Mouse (Mus musculus) bone marrow macrophage, adult 2 months (primary cell): ENCODE data around the gene Sox5.

ENCODE experiments used
- CTCF ChIP-seq: IDR thresholded peaks from 2 replicates; pipeline ENCODE4 v1.5.1; 2012; ENCODE audit warnings: low read depth, mild to moderate bottlenecking, low read length, moderate library complexity
- POLR2A ChIP-seq: IDR thresholded peaks from 2 replicates; pipeline ENCODE4 v1.6.1; 2012; ENCODE audit warnings: mild to moderate bottlenecking, low read depth, low read length, borderline replicate concordance

DNA sequence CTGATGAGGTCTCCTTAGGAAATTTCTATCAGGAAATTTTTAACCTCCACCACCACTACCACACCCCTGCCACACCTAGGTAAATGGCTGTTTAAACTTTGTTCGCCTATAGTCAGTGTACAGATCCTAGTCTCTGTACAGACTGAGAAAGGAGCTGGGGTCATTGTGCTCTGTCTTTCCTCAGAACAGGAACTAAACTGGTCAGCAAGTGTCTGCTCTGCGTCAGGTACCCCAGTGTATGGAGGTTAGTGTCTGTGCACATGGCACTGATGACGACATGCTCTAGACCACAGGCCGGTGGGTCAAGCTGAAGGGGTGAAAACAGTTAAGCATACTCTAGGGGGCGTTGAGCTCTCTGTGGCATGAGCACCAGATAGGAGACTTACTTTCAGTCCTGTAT is 605.1 kb downstream of the Sox5 start:
- TF ChIP-seq POLR2A (no peak), CTCF (no peak)
